ENCODE assay signal across 8 mouse cellular contexts in the genomic region with DNA sequence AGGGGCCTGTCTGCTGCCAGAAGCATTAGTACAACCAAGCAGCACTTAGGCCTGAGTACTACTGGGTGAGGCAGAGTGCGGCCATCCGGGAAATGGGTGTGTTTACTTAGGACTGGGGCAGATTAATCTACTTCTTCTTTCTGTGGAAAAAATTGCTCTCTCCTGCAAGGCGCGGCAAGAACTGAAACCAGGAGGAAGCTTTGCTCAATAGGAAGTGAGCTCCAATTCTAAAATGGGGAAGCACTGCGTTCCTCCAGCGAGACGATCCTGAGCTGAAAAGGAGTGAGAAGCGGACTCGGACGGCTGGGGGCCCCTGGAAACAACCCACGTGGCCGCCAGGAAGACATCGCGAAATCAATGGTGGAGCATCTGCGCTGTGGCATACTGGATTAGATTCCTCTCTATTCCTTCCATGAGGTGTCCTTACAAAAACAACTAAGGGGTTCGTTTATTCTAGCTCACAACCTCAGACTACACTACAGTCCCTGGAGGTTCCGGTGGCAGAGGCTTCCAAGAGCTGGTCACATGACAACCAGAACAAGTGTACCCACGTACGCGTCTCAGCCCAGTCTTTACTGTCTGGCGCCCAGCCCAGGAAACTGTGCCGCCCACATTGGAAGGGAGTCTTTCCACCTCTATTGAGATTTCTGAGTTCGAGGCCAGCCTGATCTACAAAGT. TPM values are rescaled to one million over a fixed set of nuclear protein-coding genes. Genes with fewer than 3 reads are reported as not detected.
A peak's percentile ranks its signal among the peaks of the same experiment; 100 is the strongest.
DNase-seq lines count a peak whose midpoint lies in the region; ATAC-seq and TF ChIP-seq lines count a peak whose summit lies in the region.

No protein-coding gene starts in this region.

- H3K27ac ChIP-seq in kidney, embryonic 16.5 days (ENCODE audit: low read length) = 0 out of 2 replicates have a peak overlapping the region, but pooled peaks have one; percentile 22
- no peak overlapping the region; the same call in 1 of the 2 replicates for H3K27ac ChIP-seq in liver, embryonic 14.5 days
- no peak overlapping the region for H3K27ac ChIP-seq in midbrain, embryonic 16.5 days (ENCODE audit: low read length)

- no peaks in the 10 kb centered on the region for H3K36me3 ChIP-seq in E14TG2a.4 (ENCODE audit: insufficient read depth, low read length)
- 0 out of 2 replicates have a peak, but pooled peaks cover 4% of the 10 kb centered on the region for H3K36me3 ChIP-seq in kidney, embryonic 16.5 days (ENCODE audit: insufficient read depth, low read length)
- no peaks in the 10 kb centered on the region for H3K36me3 ChIP-seq in liver, embryonic 14.5 days (replicated peaks; ENCODE audit: control insufficient read depth, insufficient read depth, low read depth)
- peaks cover 7% of the 10 kb centered on the region for H3K36me3 ChIP-seq in midbrain, embryonic 16.5 days (ENCODE audit: control insufficient read depth, insufficient read depth, low read length)

- H3K9me3 ChIP-seq in E14TG2a.4 (ENCODE audit: low read length) = no peaks in the 10 kb centered on the region
- H3K9me3 ChIP-seq in kidney, embryonic 16.5 days (ENCODE audit: low read length) = no peaks in the 10 kb centered on the region
- H3K9me3 ChIP-seq in liver, embryonic 14.5 days (ENCODE audit: control insufficient read depth, low read length) = no peaks in the 10 kb centered on the region
- no peaks in the 10 kb centered on the region for H3K9me3 ChIP-seq in midbrain, embryonic 16.5 days (replicated peaks; ENCODE audit: control insufficient read depth, low read length, poor library complexity, severe bottlenecking)

- H3K9ac ChIP-seq in kidney, embryonic 16.5 days (replicated peaks; ENCODE audit: low read length) = no peak overlapping the region
- H3K9ac ChIP-seq in liver, embryonic 14.5 days (replicated peaks) = peak overlapping the region; percentile 31
- no peak overlapping the region for H3K9ac ChIP-seq in midbrain, embryonic 16.5 days (ENCODE audit: low read depth, low read length)

- H3K4me2 ChIP-seq in kidney, embryonic 16.5 days (replicated peaks; ENCODE audit: low read depth, low read length) = no peak overlapping the region
- H3K4me2 ChIP-seq in liver, embryonic 14.5 days (ENCODE audit: low read depth) = peak overlapping the region; percentile 60
- no peak overlapping the region for H3K4me2 ChIP-seq in midbrain, embryonic 16.5 days (ENCODE audit: low read length)

- no peak for TF ChIP-seq EP300 in liver, embryonic 14.5 days (IDR thresholded peaks at IDR 0.05; ENCODE audit: low read depth)

- H3K27me3 ChIP-seq in E14TG2a.4 (ENCODE audit: insufficient read depth, low read length) = no peaks in the 10 kb centered on the region
- H3K27me3 ChIP-seq in kidney, embryonic 16.5 days (ENCODE audit: insufficient read depth, low read length) = no peaks in the 10 kb centered on the region
- no peaks in the 10 kb centered on the region for H3K27me3 ChIP-seq in liver, embryonic 14.5 days (ENCODE audit: control insufficient read depth, insufficient read depth, low read length)
- no peaks in the 10 kb centered on the region for H3K27me3 ChIP-seq in midbrain, embryonic 16.5 days (ENCODE audit: control insufficient read depth, insufficient read depth, low read depth, low read length)

- no peak; the same call in 1 of the 2 replicates for ATAC-seq in kidney, embryonic 16.5 days (ENCODE audit: low FRiP score, low TSS enrichment)
- ATAC-seq in liver, embryonic 14.5 days (ENCODE audit: insufficient read depth) = peak; percentile 66; the same call in 1 of the 2 replicates
- ATAC-seq in midbrain, embryonic 16.5 days = no peak

- peak; percentile 79 for DNase-seq in ZHBTc4 (ENCODE audit: low read depth, low spot score)
- peak; percentile 98 for DNase-seq in heart, adult 11 months
- DNase-seq in liver, embryonic 14.5 days (ENCODE audit: low read depth in 3 of 3, low spot score in 3 of 3) = peak in 1 of 3 experiments; percentile 52
- DNase-seq in right cerebral cortex, postnatal 14 days = peak; percentile 69
- no peak for DNase-seq in urinary bladder, adult 2 months (ENCODE audit: low spot score)

- peak overlapping the region; percentile 61 for H3K4me3 ChIP-seq in E14TG2a.4 (replicated peaks; ENCODE audit: low read length)
- H3K4me3 ChIP-seq in kidney, embryonic 16.5 days (ENCODE audit: low read length) = no peak overlapping the region
- peak overlapping the region; percentile 32 to 40 for H3K4me3 ChIP-seq in liver, embryonic 14.5 days (ENCODE audit: insufficient read depth in 1 of 2, low read depth in 2 of 2, low read length in 2 of 2)
- no peak overlapping the region for H3K4me3 ChIP-seq in midbrain, embryonic 16.5 days (ENCODE audit: low read depth, low read length)

- peaks cover 54% of the 10 kb centered on the region for H3K4me1 ChIP-seq in E14TG2a.4 (replicated peaks; ENCODE audit: low read depth, low read length)
- no peaks in the 10 kb centered on the region for H3K4me1 ChIP-seq in kidney, embryonic 16.5 days (ENCODE audit: insufficient read depth, low read length)
- H3K4me1 ChIP-seq in liver, embryonic 14.5 days (replicated peaks; ENCODE audit: control insufficient read depth in 2 of 2, insufficient read depth in 2 of 2, low read length in 1 of 2) = peaks cover 3 to 24% of the 10 kb centered on the region in 2 experiments; a peak in 2 of 4 replicates
- peaks cover 4% of the 10 kb centered on the region for H3K4me1 ChIP-seq in midbrain, embryonic 16.5 days (ENCODE audit: control insufficient read depth, insufficient read depth, low read length)

- 64% methylated on average over 23 of the region's 23 CpGs for WGBS in kidney, embryonic 16.5 days
- WGBS in liver, embryonic 14.5 days (ENCODE audit: insufficient replicate concordance) = 10% methylated on average over 23 of the region's 23 CpGs
- WGBS in midbrain, embryonic 16.5 days = 71% methylated on average over 23 of the region's 23 CpGs

- no peak for TF ChIP-seq CTCF in E14TG2a.4 (conservative IDR thresholded peaks at IDR 0.05; ENCODE audit: low read length)
- no peak for TF ChIP-seq CTCF in liver, embryonic 14.5 days (IDR thresholded peaks at IDR 0.05; ENCODE audit: low read depth)

RNA-seq across cellular contexts. Expression of a gene that starts 14.1 kb away (rescaled TPM):
- 42.6 and 44.5 TPM in 2 replicates for polyA plus RNA-seq in kidney, embryonic 16.5 days (2015; fragmentation: Nextera tagmentation; extraction: Ambion mirVana)
- 1.3 and 2.1 TPM in 2 replicates for polyA plus RNA-seq in liver, embryonic 14.5 days (2012; rRNA removed)
- polyA plus RNA-seq in liver, embryonic 14.5 days (2014; fragmentation: Nextera tagmentation; extraction: Ambion mirVana) = 4.0 and 4.3 TPM in 2 replicates
- 19.4 and 20.3 TPM in 2 replicates for polyA plus RNA-seq in urinary bladder, adult 2 months (2012; rRNA removed)
- 49.1 and 51.6 TPM in 2 replicates for polyA plus RNA-seq in midbrain, embryonic 16.5 days (2015; fragmentation: Nextera tagmentation; extraction: Ambion mirVana)

RNA-seq across cellular contexts. Expression of a gene that starts 14.1 kb away (rescaled TPM):
- 130 and 136 TPM in 2 replicates for polyA plus RNA-seq in kidney, embryonic 16.5 days (2015; fragmentation: Nextera tagmentation; extraction: Ambion mirVana)
- 10.5 and 13.2 TPM in 2 replicates for polyA plus RNA-seq in liver, embryonic 14.5 days (2012; rRNA removed)
- polyA plus RNA-seq in liver, embryonic 14.5 days (2014; fragmentation: Nextera tagmentation; extraction: Ambion mirVana) = 25.5 and 28.8 TPM in 2 replicates
- 58.3 and 74.9 TPM in 2 replicates for polyA plus RNA-seq in urinary bladder, adult 2 months (2012; rRNA removed)
- 104 and 107 TPM in 2 replicates for polyA plus RNA-seq in midbrain, embryonic 16.5 days (2015; fragmentation: Nextera tagmentation; extraction: Ambion mirVana)

RNA-seq across cellular contexts. Expression of a gene that starts 34.5 kb away (rescaled TPM):
- 38.2 and 40.3 TPM in 2 replicates for polyA plus RNA-seq in kidney, embryonic 16.5 days (2015; fragmentation: Nextera tagmentation; extraction: Ambion mirVana)
- 4.8 and 6.7 TPM in 2 replicates for polyA plus RNA-seq in liver, embryonic 14.5 days (2012; rRNA removed)
- polyA plus RNA-seq in liver, embryonic 14.5 days (2014; fragmentation: Nextera tagmentation; extraction: Ambion mirVana) = 9.1 and 9.5 TPM in 2 replicates
- 31.4 and 36.0 TPM in 2 replicates for polyA plus RNA-seq in urinary bladder, adult 2 months (2012; rRNA removed)
- polyA plus RNA-seq in midbrain, embryonic 16.5 days (2015; fragmentation: Nextera tagmentation; extraction: Ambion mirVana) = 37.5 and 40.4 TPM in 2 replicates

RNA-seq across cellular contexts. Expression of a gene that starts 51.7 kb away (rescaled TPM):
- polyA plus RNA-seq in kidney, embryonic 16.5 days (2015; fragmentation: Nextera tagmentation; extraction: Ambion mirVana) = 18.1 and 22.2 TPM in 2 replicates
- 11.6 and 13.2 TPM in 2 replicates for polyA plus RNA-seq in liver, embryonic 14.5 days (2012; rRNA removed)
- polyA plus RNA-seq in liver, embryonic 14.5 days (2014; fragmentation: Nextera tagmentation; extraction: Ambion mirVana) = 18.8 and 18.9 TPM in 2 replicates
- 19.4 TPM in 2 replicates for polyA plus RNA-seq in urinary bladder, adult 2 months (2012; rRNA removed)
- polyA plus RNA-seq in midbrain, embryonic 16.5 days (2015; fragmentation: Nextera tagmentation; extraction: Ambion mirVana) = 6.7 and 6.8 TPM in 2 replicates

Comparison
In these comparisons a context has a peak if more than half of its experiments do, and no peak if none do; other contexts are left out.
1. H3K4me3 ChIP-seq: peak in E14TG2a.4 (single experiment) and liver, embryonic 14.5 days (2 of 2); none in kidney, embryonic 16.5 days (single experiment) and midbrain, embryonic 16.5 days (single experiment).